ENCODE assay signal across 8 mouse cellular contexts in genomic region chr2:35930498-35931149, GRCm38 (mm10). TPM values are rescaled to one million over a fixed set of nuclear protein-coding genes. Genes with fewer than 3 reads are reported as not detected.
DNase-seq lines count a peak whose midpoint lies in the region; ATAC-seq and TF ChIP-seq lines count a peak whose summit lies in the region.

No protein-coding gene starts in this region.

- no peak overlapping the region for H3K9ac ChIP-seq in liver, postnatal 0 days (replicated peaks)

- no peak for TF ChIP-seq EP300 in liver, postnatal 0 days (IDR thresholded peaks at IDR 0.05; ENCODE audit: low read depth)

- no peaks in the 10 kb centered on the region for H3K4me1 ChIP-seq in liver, postnatal 0 days (ENCODE audit: insufficient read depth)

- WGBS in liver, postnatal 0 days (ENCODE audit: insufficient replicate concordance) = 28% methylated on average over 11 of the region's 11 CpGs

- H3K9me3 ChIP-seq in liver, postnatal 0 days (ENCODE audit: low read length) = no peaks in the 10 kb centered on the region

- H3K27ac ChIP-seq in liver, postnatal 0 days (ENCODE audit: low read depth) = no peak overlapping the region

- TF ChIP-seq CTCF in liver, postnatal 0 days (IDR thresholded peaks at IDR 0.05; ENCODE audit: low read depth) = peak; percentile 81

- peak; percentile 72 for ATAC-seq in common myeloid progenitor, adult 5-6 weeks (replicated peaks; ENCODE audit: low read depth, poor library complexity, severe bottlenecking)
- no peak for ATAC-seq in liver, postnatal 0 days

- intact Hi-C loops in gastrocnemius, postnatal 36 days (cut with DNase I) = loop anchor here (1.0 kb wide), 1 partner anchor 391 kb away; no protein-coding TSS in a partner anchor

- H3K36me3 ChIP-seq in liver, postnatal 0 days (replicated peaks; ENCODE audit: insufficient read depth, low read length) = no peaks in the 10 kb centered on the region

- DNase-seq in 416B (ENCODE audit: low read depth) = peak; percentile 57
- DNase-seq in T-cell, adult 2 months (ENCODE audit: low spot score) = peak; percentile 18
- peak; percentile 61 to 70 for DNase-seq in gastrocnemius, postnatal 36 days
- peak; percentile 74 to 89 for DNase-seq in kidney, postnatal 25 days
- DNase-seq in liver, postnatal 0 days = peak; percentile 80
- DNase-seq in ovary, postnatal 36 days (ENCODE audit: low spot score) = peak; percentile 74
- peak; percentile 76 for DNase-seq in thymus, postnatal 25 days

- no peak overlapping the region for H3K4me2 ChIP-seq in liver, postnatal 0 days (ENCODE audit: low read depth, low read length)

- no peak overlapping the region for H3K4me3 ChIP-seq in liver, postnatal 0 days (ENCODE audit: low read depth, low read length)

- H3K27me3 ChIP-seq in liver, postnatal 0 days (ENCODE audit: insufficient read depth, low read length) = no peaks in the 10 kb centered on the region

RNA-seq across cellular contexts. Expression of gene Ttll11, which starts 49.1 kb away (rescaled TPM):
- total RNA-seq in common myeloid progenitor, adult 5-6 weeks (2017) = 0.55 TPM in 1 of 2 replicates, not detected in the other
- 1 to 10 TPM; 2.7 TPM for total RNA-seq in gastrocnemius, postnatal 36 days (2021)
- 1.1 and 1.7 TPM in 2 replicates for polyA plus RNA-seq in liver, postnatal 0 days (2015; fragmentation: Nextera tagmentation; extraction: Ambion mirVana)

Comparison
In these comparisons a context has a peak if more than half of its experiments do, and no peak if none do; other contexts are left out.
1. DNase-seq: peak in every context shown above with its lines; median percentile 82 in kidney, postnatal 25 days; 80 in liver, postnatal 0 days; 76 in thymus, postnatal 25 days; 74 in ovary, postnatal 36 days; 66 in gastrocnemius, postnatal 36 days; 57 in 416B; 18 in T-cell, adult 2 months.